Mouse (Mus musculus) testis, adult 2 months (tissue): ENCODE results near the gene Arsg. TPM values are rescaled to one million over a fixed set of nuclear protein-coding genes. Genes with fewer than 3 reads are reported as not detected.

Experiments
- H3K27ac ChIP-seq: fragments of 200-500 bp; 2 replicates; pipeline ENCODE4 v1.5.1; 2012; ENCODE audit warnings: low read depth, low read length; ENCODE audit not compliant: control insufficient read depth, insufficient read depth
- H3K27me3 ChIP-seq: fragments of 200-500 bp; 2 replicates; pipeline ENCODE4 v1.6.1; 2012; ENCODE audit warnings: mild to moderate bottlenecking, low read length, moderate library complexity; ENCODE audit not compliant: control insufficient read depth, insufficient read depth
- H3K36me3 ChIP-seq: fragments of 200-500 bp; 2 replicates; pipeline ENCODE4 v1.6.1; 2012; ENCODE audit warnings: mild to moderate bottlenecking, low read length; ENCODE audit not compliant: control insufficient read depth, insufficient read depth
- H3K4me1 ChIP-seq: fragments of 200-500 bp; 2 replicates; pipeline ENCODE4 v1.6.1; 2012; ENCODE audit warnings: low read length; ENCODE audit not compliant: control insufficient read depth, insufficient read depth
- H3K4me3 ChIP-seq: fragments of 200-500 bp; 2 replicates; pipeline ENCODE4 v1.5.1; 2012; ENCODE audit warnings: low read depth, mild to moderate bottlenecking, low read length, moderate library complexity, mixed read lengths; ENCODE audit not compliant: control insufficient read depth
- CTCF ChIP-seq: fragments of 200-500 bp; IDR thresholded peaks from 2 replicates; pipeline ENCODE4 v1.5.1; 2012; ENCODE audit warnings: low read depth, mild to moderate bottlenecking, inconsistent platforms, low read length, moderate library complexity; ENCODE audit not compliant: control insufficient read depth, insufficient read depth, insufficient replicate concordance
- POLR2A ChIP-seq: fragments of 200-500 bp; IDR thresholded peaks from 2 replicates; pipeline ENCODE4 v1.6.1; 2012; ENCODE audit warnings: low read depth, mild to moderate bottlenecking, inconsistent platforms, low read length, moderate library complexity; ENCODE audit not compliant: control insufficient read depth
- polyA plus RNA-seq: library from polyadenylated mRNA; depleted of rRNA; stranded (reverse); fragments of >200 nt; gene quantifications from 2 replicates; pipeline ENCODE4 v1.2.3, GENCODE M21; 2012

The Arsg gene
- polyA plus RNA-seq, 1 experiment = 3.1 TPM

DNA sequence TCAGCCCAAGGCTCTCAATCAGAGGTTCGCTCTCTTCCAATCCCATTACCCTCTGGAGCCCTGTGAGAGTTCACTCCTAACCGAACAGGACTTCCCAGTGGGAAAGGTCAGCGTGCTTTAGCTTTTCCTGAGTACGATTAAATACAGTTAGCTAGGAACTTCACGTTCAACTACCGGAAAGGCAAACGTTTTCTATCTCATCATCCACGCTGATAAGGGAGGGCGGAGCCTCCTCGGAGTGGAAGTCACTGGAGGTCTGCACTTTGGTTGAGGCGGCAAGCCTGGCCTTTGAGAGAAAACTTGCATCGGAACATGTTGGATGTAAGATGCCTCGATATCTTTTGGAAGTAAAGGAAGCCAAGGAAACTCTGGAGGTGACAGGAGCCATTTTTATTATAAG lies 113.8 kb downstream of the Arsg start:
- TF ChIP-seq POLR2A = no peak
- TF ChIP-seq CTCF = no peak
- no peaks in the 10 kb centered on the region for H3K36me3 ChIP-seq
- no peak overlapping the region for H3K4me3 ChIP-seq
- H3K27me3 ChIP-seq = no peaks in the 10 kb centered on the region
- H3K4me1 ChIP-seq = no peaks in the 10 kb centered on the region; the same call in 1 of the 2 replicates
- H3K27ac ChIP-seq = no peak overlapping the region

DNA sequence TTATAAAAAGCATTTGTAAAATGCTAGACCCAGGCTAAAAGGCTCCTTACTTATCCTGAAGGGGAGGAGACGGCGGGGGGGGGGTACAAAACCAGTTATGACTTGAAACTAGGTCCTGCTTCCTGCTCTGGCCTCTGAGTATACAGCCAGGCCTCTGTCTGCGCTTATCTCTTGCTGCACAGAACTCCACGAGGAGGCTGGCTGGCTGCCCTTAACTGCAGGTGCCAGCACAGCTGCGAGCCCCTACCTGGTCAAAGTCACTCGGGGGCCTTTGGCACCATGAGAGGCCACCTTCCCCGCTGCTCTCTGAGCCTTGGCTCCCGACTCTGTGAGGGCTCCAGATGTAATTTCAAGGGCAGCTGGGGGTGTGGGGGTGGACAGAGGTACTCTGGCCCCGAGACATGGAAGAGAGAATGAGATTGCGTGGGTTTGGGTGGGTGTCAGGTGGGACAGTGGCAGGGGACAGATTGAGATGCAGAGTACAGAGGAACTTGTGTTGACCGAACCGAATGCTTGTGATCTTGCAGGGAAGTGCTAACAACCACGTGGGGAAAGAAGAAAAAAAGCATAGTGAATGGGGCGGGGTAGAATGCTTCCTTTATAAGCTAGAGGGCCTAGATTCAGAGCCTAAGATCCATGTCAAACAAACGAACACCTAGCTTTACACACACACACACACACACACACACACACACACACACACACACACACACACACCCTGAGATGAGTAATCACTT lies 114.6 kb downstream of the Arsg start:
- no peaks in the 10 kb centered on the region; the same call in 1 of the 2 replicates for H3K4me1 ChIP-seq
- H3K36me3 ChIP-seq = no peaks in the 10 kb centered on the region
- no peak overlapping the region for H3K27ac ChIP-seq
- no peak overlapping the region for H3K4me3 ChIP-seq
- TF ChIP-seq POLR2A (no peak), CTCF (no peak)
- no peaks in the 10 kb centered on the region for H3K27me3 ChIP-seq

DNA sequence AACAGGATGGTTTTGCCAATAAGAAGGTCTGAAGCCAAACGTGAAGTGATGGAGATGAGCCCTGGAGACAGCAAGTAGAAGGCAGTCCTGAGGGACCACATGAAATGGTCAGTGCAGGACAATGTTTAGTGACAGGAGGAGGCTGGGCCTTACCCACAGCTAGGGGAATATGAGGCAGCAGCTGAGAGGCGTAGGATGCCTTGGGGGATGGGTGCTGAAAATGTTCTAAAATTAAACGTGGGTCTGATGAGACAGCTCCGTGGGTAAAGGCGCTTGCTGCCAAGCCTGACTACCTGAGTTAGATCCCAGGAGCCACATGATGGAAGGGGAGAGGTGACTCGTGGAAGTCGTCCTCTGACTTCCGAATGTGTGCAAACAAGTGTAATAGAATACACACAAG lies 116.8 kb downstream of the Arsg start:
- no peak overlapping the region for H3K27ac ChIP-seq
- no peaks in the 10 kb centered on the region for H3K27me3 ChIP-seq
- no peaks in the 10 kb centered on the region for H3K36me3 ChIP-seq
- TF ChIP-seq POLR2A (no peak), CTCF (no peak)
- no peaks in the 10 kb centered on the region; the same call in 1 of the 2 replicates for H3K4me1 ChIP-seq
- H3K4me3 ChIP-seq = no peak overlapping the region

DNA sequence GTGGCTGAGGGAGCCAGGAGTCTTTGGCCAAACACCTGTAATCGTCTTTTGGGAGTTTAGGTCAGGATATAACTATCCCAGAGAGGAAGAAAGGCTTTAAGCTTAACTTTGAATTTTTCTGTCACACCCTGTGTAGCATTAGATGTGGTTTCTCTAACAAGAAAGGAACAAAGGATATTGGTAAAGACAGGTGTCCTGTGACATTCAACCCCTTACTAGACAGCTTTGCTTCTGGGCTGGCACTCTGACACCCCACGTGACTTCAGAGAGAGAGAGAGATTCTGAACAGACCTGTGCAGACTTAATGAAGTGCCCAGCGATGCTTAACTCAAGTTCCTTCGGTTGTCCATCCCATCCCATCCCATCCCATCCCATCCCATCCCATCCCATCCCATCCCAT lies 118.3 kb downstream of the Arsg start:
- TF ChIP-seq POLR2A (no peak), CTCF (no peak)
- no peak overlapping the region for H3K4me3 ChIP-seq
- no peak overlapping the region for H3K27ac ChIP-seq
- no peaks in the 10 kb centered on the region for H3K27me3 ChIP-seq
- no peaks in the 10 kb centered on the region for H3K36me3 ChIP-seq
- no peaks in the 10 kb centered on the region; the same call in 1 of the 2 replicates for H3K4me1 ChIP-seq

DNA sequence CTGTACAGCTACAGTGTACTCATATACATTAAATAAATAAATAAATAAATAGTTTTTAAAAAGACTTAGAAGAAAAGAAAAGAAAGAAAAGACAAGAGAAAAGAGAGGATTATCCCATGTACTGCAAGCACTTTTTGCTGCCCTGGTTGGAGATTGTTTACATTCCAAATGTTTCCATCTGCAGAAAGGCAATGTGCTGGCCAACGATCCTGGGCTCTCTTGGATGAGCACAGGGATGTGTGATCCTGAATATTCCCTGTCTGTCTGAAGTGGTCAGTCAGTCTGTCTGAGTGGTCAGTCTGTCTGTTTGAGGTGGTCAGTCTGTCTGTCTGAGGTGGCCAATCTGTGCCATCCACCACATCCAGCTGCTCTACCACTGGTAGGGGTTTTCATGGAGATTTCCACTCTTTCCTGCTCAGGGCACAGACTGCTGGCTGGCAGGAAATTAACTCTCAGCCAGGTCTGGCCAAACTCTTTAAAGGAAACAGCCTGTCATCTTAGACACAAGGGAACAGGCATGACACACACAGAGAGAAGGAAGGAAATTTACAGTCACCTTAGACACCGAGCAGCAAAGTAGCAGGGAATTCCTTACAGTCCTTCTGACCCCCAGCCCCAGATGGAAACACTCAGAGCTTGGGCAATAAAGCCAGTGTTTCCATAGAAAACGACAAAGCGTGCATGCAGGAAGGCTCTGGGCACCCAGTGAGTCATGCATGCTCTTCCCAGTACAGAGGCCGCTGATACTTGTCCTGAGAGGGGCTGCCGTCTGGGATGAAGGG lies 120.2 kb downstream of the Arsg start:
- Histone ChIP-seq H3K27ac (no peak overlapping the region), H3K36me3 (no peaks in the 10 kb centered on the region), H3K4me1 (no peaks in the 10 kb centered on the region), H3K27me3 (no peaks in the 10 kb centered on the region), H3K4me3 (no peak overlapping the region)
- TF ChIP-seq POLR2A (no peak), CTCF (no peak)

DNA sequence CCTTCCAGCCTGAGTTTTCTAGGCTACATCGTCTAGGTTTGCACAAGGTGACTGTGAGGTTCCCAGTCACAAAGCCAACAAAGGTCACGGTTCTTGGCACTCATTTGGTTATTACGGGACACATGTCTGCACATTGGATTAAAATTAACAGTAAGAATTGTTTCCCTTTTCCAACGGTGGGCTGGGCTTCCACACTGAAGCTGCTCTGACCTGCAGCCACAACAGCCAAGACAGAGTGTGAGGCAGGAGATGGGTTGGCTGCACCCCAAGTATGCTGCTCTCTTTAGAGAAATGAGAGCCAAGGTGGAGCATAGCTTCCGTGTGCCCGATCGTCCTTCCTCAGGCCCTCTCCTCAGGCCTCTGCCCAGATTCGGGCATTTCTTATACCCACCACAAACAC lies 121.6 kb downstream of the Arsg start:
- Histone ChIP-seq H3K27me3 (no peaks in the 10 kb centered on the region), H3K36me3 (no peaks in the 10 kb centered on the region), H3K4me1 (no peaks in the 10 kb centered on the region), H3K4me3 (no peak overlapping the region), H3K27ac (no peak overlapping the region)
- no peak for TF ChIP-seq POLR2A
- TF ChIP-seq CTCF = no peak

DNA sequence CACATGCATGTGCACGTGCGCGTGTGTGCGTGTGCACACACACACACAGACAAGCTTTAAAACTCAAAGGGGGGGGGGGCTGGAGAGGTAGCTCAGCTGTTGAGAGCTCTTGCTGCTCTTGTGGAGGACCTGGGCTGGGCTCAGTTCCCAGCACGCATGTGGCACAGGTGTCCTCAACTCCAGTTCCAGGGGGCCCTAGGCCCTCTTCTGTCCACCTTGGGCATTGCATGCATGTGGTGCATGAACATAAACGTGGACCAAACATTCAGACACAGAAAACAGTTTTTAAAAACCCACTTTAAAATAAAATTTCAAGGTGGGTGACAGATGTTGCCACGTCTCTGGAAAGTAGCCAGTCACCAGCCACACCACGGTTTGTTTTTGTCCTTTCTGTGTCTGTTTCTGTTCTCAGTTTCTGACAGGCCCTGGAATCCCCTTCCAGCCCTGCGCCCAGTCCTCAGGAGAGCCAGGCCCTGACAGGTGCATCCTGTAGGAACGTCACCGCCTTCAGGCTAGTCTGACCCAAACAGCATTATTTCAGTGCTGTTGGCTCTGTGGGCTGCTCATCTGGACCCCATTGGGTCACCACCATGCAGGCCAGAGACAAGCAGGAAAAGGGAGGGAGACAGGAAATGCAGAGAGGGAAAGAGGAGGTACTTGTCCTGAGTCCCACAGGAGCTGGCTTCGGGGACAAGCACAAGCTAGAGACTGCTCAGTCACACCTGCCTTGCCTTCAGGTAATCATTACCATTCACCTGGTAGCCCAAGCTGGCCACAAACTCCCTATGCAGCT lies 125.8 kb downstream of the Arsg start:
- Histone ChIP-seq H3K36me3 (no peaks in the 10 kb centered on the region), H3K27ac (no peak overlapping the region), H3K27me3 (no peaks in the 10 kb centered on the region), H3K4me3 (no peak overlapping the region), H3K4me1 (no peaks in the 10 kb centered on the region)
- no peak for TF ChIP-seq POLR2A
- 0 out of 2 replicates have a peak, but pooled peaks have one; percentile 9 for TF ChIP-seq CTCF
